Mouse (Mus musculus) lung, embryonic 16.5 days (tissue): Measurements from ENCODE around the gene Inpp5e. TPM values are rescaled to one million over a fixed set of nuclear protein-coding genes. Genes with fewer than 3 reads are reported as not detected.

Experiments
- ATAC-seq: fragments of 200-750 bp; cut with Nextera tagmentation; 2 replicates; pipeline ENCODE4 v1.8.0; 2017; ENCODE audit warnings: low read depth, mild to moderate bottlenecking, moderate library complexity
- H3K27ac ChIP-seq: fragments of 300-500 bp; sonication (generic); 2 replicates; pipeline ENCODE4 v1.5.1; 2014; ENCODE audit warnings: mild to moderate bottlenecking, control low read depth, low read length
- H3K27me3 ChIP-seq: fragments of 300-500 bp; sonication (generic); 2 replicates; pipeline ENCODE4 v1.6.1; 2014; ENCODE audit warnings: low read depth, low read length, mixed read lengths; ENCODE audit not compliant: control insufficient read depth, insufficient read depth
- H3K36me3 ChIP-seq: fragments of 300-500 bp; sonication (generic); 2 replicates; pipeline ENCODE4 v1.6.1; 2014; ENCODE audit warnings: low read length; ENCODE audit not compliant: control insufficient read depth, insufficient read depth
- H3K4me1 ChIP-seq: fragments of 300-500 bp; sonication (generic); replicated peaks from 2 replicates; pipeline ENCODE4 v1.6.1; 2014; ENCODE audit warnings: low read length, mixed read lengths; ENCODE audit not compliant: control insufficient read depth, insufficient read depth
- H3K4me2 ChIP-seq: fragments of 300-500 bp; sonication (generic); 2 replicates; pipeline ENCODE4 v1.6.1; 2014; ENCODE audit warnings: low read depth, low read length, control low read depth
- H3K4me3 ChIP-seq: fragments of 300-500 bp; sonication (generic); 2 replicates; pipeline ENCODE4 v1.5.1; 2014; ENCODE audit warnings: mild to moderate bottlenecking, low read length, control low read depth
- H3K9ac ChIP-seq: fragments of 300-500 bp; sonication (generic); 2 replicates; pipeline ENCODE4 v1.6.1; 2014; ENCODE audit warnings: low read length, control low read depth
- H3K9me3 ChIP-seq: fragments of 300-500 bp; sonication (generic); 2 replicates; pipeline ENCODE4 v1.6.1; 2016; ENCODE audit warnings: low read length; ENCODE audit not compliant: control insufficient read depth
- WGBS: fragments of 180-500 bp; shearing (Covaris S2); extraction: QIAGEN DNeasy Blood & Tissue Kit; methylation state at CpG from one replicate; pipeline ENCODE4 v1.1.7; 2014; 5-methylcytosine and 5-hydroxymethylcytosine counted together
- polyA plus RNA-seq: library from polyadenylated mRNA; unstranded; fragments of >200 nt; fragmentation: Nextera tagmentation; extraction: Ambion mirVana; gene quantifications from 2 replicates; pipeline ENCODE4 v1.2.1, GENCODE M21; 2015

The Inpp5e gene
- polyA plus RNA-seq, 1 experiment from 2014 or later, result 18.7 TPM

DNA sequence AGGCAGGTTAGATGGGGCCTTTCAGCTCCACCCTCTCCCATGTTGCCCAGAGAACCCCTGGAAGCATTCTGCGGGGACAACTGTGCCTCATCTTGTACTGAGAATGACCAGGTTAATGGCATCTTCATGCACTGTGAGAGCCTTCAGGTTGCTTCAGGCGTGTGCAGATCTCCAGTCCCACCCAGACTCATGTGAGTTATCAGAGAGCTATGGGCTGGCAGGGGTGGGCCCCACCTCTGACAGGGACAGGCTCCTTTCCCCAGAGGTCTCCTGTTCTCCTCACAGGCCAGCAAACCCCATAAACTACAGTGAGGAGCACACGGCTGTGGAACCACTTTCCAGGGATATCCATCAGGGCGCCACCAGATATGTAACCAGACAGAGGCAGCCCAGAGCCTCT, 8.0 kb downstream of the Inpp5e start:
- Histone ChIP-seq H3K9ac (no peak overlapping the region), H3K4me1 (no peaks in the 10 kb centered on the region; the same call in 1 of the 2 replicates), H3K4me3 (no peak overlapping the region), H3K27me3 (no peaks in the 10 kb centered on the region), H3K36me3 (peaks cover 43% of the 10 kb centered on the region), H3K27ac (no peak overlapping the region), H3K4me2 (no peak overlapping the region), H3K9me3 (no peaks in the 10 kb centered on the region)
- ATAC-seq, result no peak
- 79% methylated on average over 4 of the region's 4 CpGs for WGBS

DNA sequence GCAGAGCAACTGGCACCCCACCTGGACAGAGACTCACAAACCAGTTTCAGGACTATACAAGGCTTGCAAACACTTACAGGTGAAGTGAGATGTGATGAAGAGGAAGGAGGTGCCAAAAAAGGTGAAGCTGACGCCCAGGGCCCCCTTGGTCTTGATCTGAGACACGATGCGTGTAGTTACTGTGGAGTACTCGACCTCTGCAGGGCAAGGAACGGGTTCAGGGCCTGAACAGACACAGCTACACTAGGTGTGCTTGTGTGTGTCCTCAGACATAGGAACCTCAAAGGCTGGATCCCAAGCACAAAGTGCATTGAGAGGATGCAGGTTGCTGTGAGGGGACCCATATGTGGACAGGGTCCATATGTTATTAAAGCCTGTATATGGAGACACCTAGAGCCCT, 8.7 kb downstream of the Inpp5e start:
- Histone ChIP-seq H3K9me3 (no peaks in the 10 kb centered on the region), H3K27ac (no peak overlapping the region), H3K4me1 (no peaks in the 10 kb centered on the region), H3K36me3 (peaks cover 50% of the 10 kb centered on the region), H3K9ac (no peak overlapping the region), H3K4me3 (no peak overlapping the region), H3K4me2 (no peak overlapping the region), H3K27me3 (no peaks in the 10 kb centered on the region)
- WGBS, result 79% methylated on average over 5 of the region's 5 CpGs
- ATAC-seq, result no peak

DNA sequence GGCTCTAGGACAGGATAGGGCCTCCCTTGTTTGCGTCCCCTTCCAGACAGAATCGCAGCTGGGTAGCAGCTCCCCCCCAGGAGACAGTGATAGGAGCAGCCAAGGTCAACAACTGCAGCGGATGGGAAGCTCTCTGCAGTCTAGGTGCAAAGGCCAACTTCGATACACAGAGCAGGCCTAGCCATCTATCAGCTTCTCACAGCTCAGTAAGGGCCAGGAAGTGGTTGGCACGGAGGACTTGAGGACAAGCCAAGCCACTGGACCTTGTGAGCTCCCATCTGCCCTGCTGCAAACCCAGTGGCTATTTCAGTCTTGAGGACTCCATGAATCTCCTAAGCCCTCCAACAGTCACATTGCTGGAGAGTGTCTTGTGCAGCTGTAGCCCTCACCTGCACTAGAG, 9.4 kb downstream of the Inpp5e start:
- Histone ChIP-seq H3K4me1 (no peaks in the 10 kb centered on the region), H3K27ac (no peak overlapping the region), H3K27me3 (no peaks in the 10 kb centered on the region), H3K9me3 (no peaks in the 10 kb centered on the region), H3K4me2 (no peak overlapping the region), H3K4me3 (no peak overlapping the region), H3K9ac (no peak overlapping the region), H3K36me3 (peaks cover 55% of the 10 kb centered on the region)
- WGBS, result 66% methylated on average over 5 of the region's 5 CpGs
- 0 out of 2 replicates have a peak, but pooled peaks have one; percentile 12 for ATAC-seq

DNA sequence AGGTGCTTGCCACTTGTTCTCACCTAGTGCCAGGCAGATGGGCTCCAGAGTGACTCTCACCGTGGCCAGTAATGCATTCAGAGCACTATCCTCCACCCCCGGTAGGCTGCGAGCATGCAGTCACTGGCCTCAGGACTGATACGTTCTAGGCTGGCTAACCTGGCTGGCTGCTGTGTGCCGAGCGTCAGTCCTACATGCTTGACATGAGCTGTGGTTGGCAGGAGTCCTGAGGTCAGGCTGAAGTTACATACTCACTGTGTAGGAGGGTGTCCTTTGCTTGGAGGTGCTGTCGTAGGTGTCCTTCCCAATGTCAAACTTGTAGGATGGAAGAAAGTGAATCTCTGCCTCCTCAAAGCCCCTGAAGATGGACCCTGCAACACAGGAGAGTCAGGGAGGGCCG, 10.0 kb downstream of the Inpp5e start:
- WGBS, result 78% methylated on average over 8 of the region's 8 CpGs
- H3K36me3 ChIP-seq, result peaks cover 61% of the 10 kb centered on the region
- no peak overlapping the region for H3K27ac ChIP-seq
- ATAC-seq, result no peak
- no peak overlapping the region for H3K4me2 ChIP-seq
- no peak overlapping the region for H3K9ac ChIP-seq
- no peaks in the 10 kb centered on the region for H3K9me3 ChIP-seq
- no peaks in the 10 kb centered on the region for H3K27me3 ChIP-seq
- no peaks in the 10 kb centered on the region for H3K4me1 ChIP-seq
- no peak overlapping the region for H3K4me3 ChIP-seq

DNA sequence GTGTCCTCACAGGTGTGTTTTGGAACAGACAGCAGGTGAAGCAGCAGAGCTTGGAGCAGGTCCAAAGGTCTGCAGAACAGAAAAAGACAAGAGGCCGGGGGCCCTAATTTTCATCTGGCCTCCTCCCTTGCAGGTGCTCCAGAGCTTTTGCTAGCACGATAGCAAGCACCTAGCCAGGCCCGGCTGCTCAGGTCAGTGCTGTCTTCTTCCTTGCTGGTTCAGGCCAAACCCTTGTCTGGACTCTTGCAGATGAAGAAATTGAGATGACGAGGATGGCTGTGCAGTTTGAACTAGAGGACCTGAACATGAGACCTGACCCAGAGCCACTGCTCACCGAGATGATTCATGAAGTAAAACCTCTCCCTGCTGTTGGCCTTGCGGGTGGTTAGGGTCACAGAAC, 17.4 kb downstream of the Inpp5e start:
- peaks cover 53% of the 10 kb centered on the region for H3K36me3 ChIP-seq

DNA sequence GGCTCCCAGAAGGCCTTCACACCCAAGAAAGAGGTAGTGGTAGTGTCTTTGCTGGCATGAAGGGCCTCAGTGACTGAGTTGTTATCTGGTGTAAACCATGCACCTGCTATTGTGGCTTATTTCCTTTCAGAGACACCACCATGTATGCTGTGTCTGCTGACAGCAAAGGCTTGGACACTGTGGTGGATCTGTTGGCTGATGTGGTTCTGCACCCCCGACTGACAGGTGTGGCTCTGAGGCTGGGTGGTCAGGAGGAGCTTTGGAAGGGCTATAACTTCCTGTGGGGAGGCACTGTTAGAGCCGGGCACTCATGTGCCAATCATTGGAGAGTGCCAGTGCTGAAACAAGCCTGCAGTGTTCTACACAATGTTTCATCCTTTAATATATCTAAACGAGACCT, 18.0 kb downstream of the Inpp5e start:
- Histone ChIP-seq H3K4me3 (no peak overlapping the region), H3K4me1 (peaks cover 15% of the 10 kb centered on the region), H3K9ac (no peak overlapping the region), H3K4me2 (no peak overlapping the region), H3K27ac (no peak overlapping the region), H3K27me3 (no peaks in the 10 kb centered on the region), H3K9me3 (no peaks in the 10 kb centered on the region), H3K36me3 (peaks cover 48% of the 10 kb centered on the region)
- WGBS, result 83% methylated on average over 3 of the region's 3 CpGs
- ATAC-seq, result no peak

More for the DNA sequence above, 17.4 kb downstream of the Inpp5e start:
- Histone ChIP-seq H3K4me2 (no peak overlapping the region), H3K27me3 (no peaks in the 10 kb centered on the region), H3K4me1 (peaks cover 15% of the 10 kb centered on the region), H3K9ac (no peak overlapping the region), H3K27ac (no peak overlapping the region), H3K4me3 (no peak overlapping the region), H3K9me3 (no peaks in the 10 kb centered on the region)
- no peak for ATAC-seq
- WGBS, result 91% methylated on average over 6 of the region's 6 CpGs

DNA sequence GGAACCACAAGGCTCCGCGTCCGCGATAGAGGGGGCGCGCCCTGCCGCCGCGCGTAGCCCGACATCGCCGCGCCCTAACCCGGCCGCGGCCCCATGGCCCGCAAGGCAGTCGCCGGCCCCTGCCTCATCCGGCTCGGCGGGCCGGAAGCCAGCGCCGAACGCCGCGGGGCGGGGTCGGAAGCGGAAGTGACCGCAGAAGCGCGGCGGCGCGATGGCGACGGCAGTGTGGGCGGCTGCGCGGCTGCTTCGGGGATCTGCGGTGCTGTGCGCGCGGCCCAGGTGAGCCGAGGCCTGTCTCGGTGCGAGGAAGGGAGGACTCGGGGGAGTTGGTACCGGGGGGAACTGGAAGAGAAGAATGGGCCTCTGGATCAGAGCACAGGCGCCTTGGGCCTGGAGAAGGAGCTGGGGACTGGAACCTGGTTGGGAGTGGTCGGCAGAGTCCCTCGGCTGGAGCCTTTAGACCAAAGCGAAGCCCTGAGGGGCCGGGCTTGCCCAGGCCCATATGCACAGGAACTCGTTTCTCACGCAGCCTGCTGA, 19.8 kb downstream of the Inpp5e start, which contains the start of the genes Entr1 and Pmpca:
Gene Entr1, minus strand, starts transcription at position 163 of the 537 bp plus-strand sequence.
Gene Pmpca, plus strand, starts transcription at position 186 of the 537 bp plus-strand sequence.
- Histone ChIP-seq H3K36me3 (peaks cover 47% of the 10 kb centered on the region), H3K27me3 (no peaks in the 10 kb centered on the region), H3K4me1 (peaks cover 15% of the 10 kb centered on the region), H3K27ac (peak within 1 kb of the TSS; percentile 52; the same call in 1 of the 2 replicates), H3K4me3 (peak within 1 kb of the TSS; percentile 98), H3K4me2 (peak within 1 kb of the TSS; percentile 96), H3K9ac (peak within 1 kb of the TSS; percentile 97), H3K9me3 (no peaks in the 10 kb centered on the region)
- WGBS, result 0% methylated on average over 54 of the region's 60 CpGs
- peak; percentile 89 for ATAC-seq

DNA sequence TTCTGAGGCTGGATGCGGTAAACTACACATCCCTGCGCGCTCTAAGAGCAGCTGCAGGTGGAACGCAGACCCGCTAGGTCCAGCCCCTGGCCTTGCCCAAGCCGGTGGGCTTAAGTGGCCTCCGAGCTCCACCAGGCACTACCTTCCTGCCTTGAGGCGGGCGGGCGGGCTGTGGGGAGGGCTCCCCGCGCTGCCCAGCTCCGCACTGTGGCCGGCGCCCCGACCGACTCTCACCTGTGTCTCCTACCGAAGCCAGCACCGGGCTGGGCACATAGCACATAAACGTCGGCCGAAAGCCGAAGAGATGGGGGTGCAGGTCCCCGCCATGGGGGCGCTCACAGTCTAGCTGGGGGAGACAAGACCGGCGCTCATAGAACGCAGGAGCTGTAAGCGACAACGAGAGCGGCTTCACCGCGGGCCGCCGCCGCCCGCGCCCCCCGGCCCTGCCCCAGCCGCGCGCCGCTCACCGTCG, 20.3 kb downstream of the Inpp5e start:
- peaks cover 15% of the 10 kb centered on the region for H3K4me1 ChIP-seq
- no peaks in the 10 kb centered on the region for H3K27me3 ChIP-seq
- ATAC-seq, result peak; percentile 56
- peak overlapping the region; percentile 98 for H3K4me3 ChIP-seq
- peak overlapping the region; percentile 96 for H3K4me2 ChIP-seq
- under 1% methylated on average over 39 of the region's 45 CpGs for whole genome bisulfite sequencing
- H3K27ac ChIP-seq, result peak overlapping the region; percentile 52; the same call in 1 of the 2 replicates
- peak overlapping the region; percentile 97 for H3K9ac ChIP-seq
- no peaks in the 10 kb centered on the region for H3K9me3 ChIP-seq
- peaks cover 47% of the 10 kb centered on the region for H3K36me3 ChIP-seq

DNA sequence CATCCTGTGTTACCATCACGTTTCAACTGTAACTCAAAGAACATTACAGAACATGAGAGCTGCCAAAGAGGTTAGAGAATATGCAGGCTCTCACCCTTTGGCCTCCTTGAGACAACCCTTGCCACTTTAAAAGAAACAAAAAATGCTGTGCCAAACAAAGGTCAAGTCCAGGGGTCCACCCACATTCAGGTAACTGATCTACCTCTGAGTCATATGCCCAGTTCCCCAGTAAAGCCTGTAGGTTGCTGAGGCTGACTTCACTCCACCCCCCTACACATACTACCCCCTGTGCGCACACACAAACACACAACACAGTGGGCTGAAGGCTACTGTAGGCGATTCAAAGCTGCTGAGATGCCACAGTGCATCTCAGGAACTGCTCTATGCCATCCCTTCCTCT, 21.3 kb downstream of the Inpp5e start:
- no peak overlapping the region; the same call in 1 of the 2 replicates for H3K4me3 ChIP-seq
- H3K4me2 ChIP-seq, result peak overlapping the region; percentile 96; the same call in 1 of the 2 replicates
- peaks cover 15% of the 10 kb centered on the region for H3K4me1 ChIP-seq
- peaks cover 45% of the 10 kb centered on the region for H3K36me3 ChIP-seq
- no peaks in the 10 kb centered on the region for H3K27me3 ChIP-seq
- WGBS, result 85% methylated on average over 3 of the region's 3 CpGs
- no peaks in the 10 kb centered on the region for H3K9me3 ChIP-seq
- no peak overlapping the region for H3K27ac ChIP-seq
- H3K9ac ChIP-seq, result peak overlapping the region; percentile 97; the same call in 1 of the 2 replicates
- no peak for ATAC-seq
